Mouse (Mus musculus) gastrocnemius, postnatal 10 days (tissue): ENCODE results near the gene Fndc3b. TPM values are rescaled to one million over a fixed set of nuclear protein-coding genes. Genes with fewer than 3 reads are reported as not detected.
A peak's percentile ranks its signal among the peaks of the same experiment; 100 is the strongest.

Source experiments
- DNase-seq: peaks from one replicate; pipeline ENCODE4 v3.0.0; 2021; ENCODE audit warnings: mixed read lengths
- total RNA-seq, 2 experiments: library from RNA; stranded (reverse); gene quantifications; 2 replicates each; pipeline ENCODE4 v1.2.3; 2021

Fndc3b gene
- total RNA-seq, 2 experiments from 2014 or later = 41.9 to 56.1 TPM

GRCm38 (mm10) chr3:27709096-27709905 lies 1.8 kb downstream of the Fndc3b start:
- DNase-seq = no peak

GRCm38 (mm10) chr3:27708581-27708980 lies 2.5 kb downstream of the Fndc3b start:
- DNase-seq = no peak

- DNase-seq = no peak
Measured at GRCm38 (mm10) chr3:27705761-27706160, 5.3 kb downstream of the Fndc3b start.

- DNase-seq = no peak
Measured at GRCm38 (mm10) chr3:27705056-27705455, 6.1 kb downstream of the Fndc3b start.

- DNase-seq = no peak
Measured at GRCm38 (mm10) chr3:27704641-27705040, 6.5 kb downstream of the Fndc3b start.

GRCm38 (mm10) chr3:27703531-27703930 lies 7.6 kb downstream of the Fndc3b start:
- DNase-seq = no peak

- DNase-seq = no peak
Measured at GRCm38 (mm10) chr3:27703081-27703480, 8.0 kb downstream of the Fndc3b start.

- DNase-seq = no peak
Measured at GRCm38 (mm10) chr3:27698671-27699070, 12.4 kb downstream of the Fndc3b start.

- DNase-seq = no peak
Measured at GRCm38 (mm10) chr3:27696449-27696797, 14.7 kb downstream of the Fndc3b start.

- DNase-seq = no peak
Measured at GRCm38 (mm10) chr3:27695612-27696448, 15.3 kb downstream of the Fndc3b start.

- no peak for DNase-seq
Measured at GRCm38 (mm10) chr3:27694586-27694985, 16.5 kb downstream of the Fndc3b start.

GRCm38 (mm10) chr3:27694111-27694510 lies 17.0 kb downstream of the Fndc3b start:
- DNase-seq = no peak

- DNase-seq = no peak
Measured at GRCm38 (mm10) chr3:27691486-27692160, 19.5 kb downstream of the Fndc3b start.

GRCm38 (mm10) chr3:27690030-27690429 lies 21.1 kb downstream of the Fndc3b start:
- DNase-seq = peak; percentile 62

- peak; percentile 42 for DNase-seq
Measured at GRCm38 (mm10) chr3:27689149-27689865, 21.8 kb downstream of the Fndc3b start.

- DNase-seq = no peak
Measured at GRCm38 (mm10) chr3:27686732-27687491, 24.2 kb downstream of the Fndc3b start.

GRCm38 (mm10) chr3:27685650-27686208 lies 25.4 kb downstream of the Fndc3b start:
- DNase-seq = no peak

GRCm38 (mm10) chr3:27685134-27685533 lies 26.0 kb downstream of the Fndc3b start:
- no peak for DNase-seq

GRCm38 (mm10) chr3:27683374-27683773 lies 27.7 kb downstream of the Fndc3b start:
- no peak for DNase-seq

GRCm38 (mm10) chr3:27677574-27677973 lies 33.5 kb downstream of the Fndc3b start:
- no peak for DNase-seq

GRCm38 (mm10) chr3:27673660-27674059 lies 37.4 kb downstream of the Fndc3b start:
- no peak for DNase-seq
